Mouse (Mus musculus): ENCODE results near the gene Shc1.

DNA sequence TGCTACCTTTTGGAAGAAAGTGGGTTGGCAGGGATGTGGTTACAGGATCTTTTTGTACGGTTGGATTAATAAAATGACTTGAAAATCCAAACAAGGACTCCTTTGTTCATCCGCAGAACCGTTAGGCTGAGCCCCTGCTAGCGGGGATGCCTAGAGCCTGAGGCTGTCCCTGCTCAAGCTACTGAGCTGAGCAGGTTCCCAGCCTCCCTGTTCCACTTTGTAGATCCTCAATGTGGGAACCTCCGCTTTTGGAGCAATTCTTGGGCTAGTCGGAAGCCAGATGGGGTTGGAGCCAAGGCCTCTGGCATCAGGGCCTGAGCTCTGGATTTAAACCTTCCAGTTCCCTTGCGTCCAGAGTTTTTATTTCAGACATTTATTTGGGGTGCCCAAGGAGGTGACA is 16.8 kb downstream of the Shc1 start:
- TF ChIP-seq CTCF (IDR thresholded peaks at IDR 0.05; ENCODE audit: extremely low read depth, insufficient read length, insufficient replicate concordance, low read depth, low read length) = no peak
- no peak for TF ChIP-seq POLR2A (IDR thresholded peaks at IDR 0.05; ENCODE audit: low read depth, low read length)

Data from small intestine, adult 2 months (tissue).